Mouse (Mus musculus) gastrocnemius, adult 18-20 months (tissue): ENCODE data around the gene Gm13101. TPM values are rescaled to one million over a fixed set of nuclear protein-coding genes. Genes with fewer than 3 reads are reported as not detected.
"Not testable (repeated sequence)": the region's sequence is repeated elsewhere in the genome, so short reads cannot be mapped to it uniquely, and the experiment has no call there.

Experiments
- DNase-seq: peaks from one replicate; pipeline ENCODE4 v3.0.0; 2021; ENCODE audit warnings: low spot score
- long read RNA-seq, 2 experiments: library from polyadenylated mRNA; stranded (forward); transcript quantifications; one replicate each; pipeline ENCODE4 v2.0.0; 2021
- total RNA-seq, 2 experiments: library from RNA; stranded (reverse); gene quantifications; 2 replicates each; pipeline ENCODE4 v1.2.3; 2021

The Gm13101 gene
- not detected for total RNA-seq
- long read RNA-seq, experiment 1: 0 reads
- long read RNA-seq, experiment 2: 0 reads

DNA sequence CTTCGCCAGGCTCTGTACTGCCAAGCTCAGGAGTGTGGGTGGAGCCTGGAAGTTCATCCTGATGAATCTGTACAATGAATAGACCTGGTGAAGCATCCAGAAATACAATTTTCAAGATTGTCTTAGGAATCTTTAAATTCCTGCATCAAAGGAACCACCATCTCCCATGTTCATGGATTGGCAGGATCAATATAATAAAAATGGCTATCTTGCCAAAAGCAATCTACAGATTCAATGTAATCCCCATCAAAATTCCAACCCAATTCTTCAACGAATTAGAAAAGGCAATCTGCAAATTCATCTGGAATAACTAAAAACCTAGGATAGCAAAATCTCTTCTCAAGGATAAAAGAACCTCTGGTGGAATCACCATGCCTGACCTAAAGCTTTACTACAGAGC, at the start of gene Gm13101:
Gene Gm13101 (minus strand): TSS at position 101 of the 400 bp plus-strand sequence.
- not testable (repeated sequence) for DNase-seq

DNA sequence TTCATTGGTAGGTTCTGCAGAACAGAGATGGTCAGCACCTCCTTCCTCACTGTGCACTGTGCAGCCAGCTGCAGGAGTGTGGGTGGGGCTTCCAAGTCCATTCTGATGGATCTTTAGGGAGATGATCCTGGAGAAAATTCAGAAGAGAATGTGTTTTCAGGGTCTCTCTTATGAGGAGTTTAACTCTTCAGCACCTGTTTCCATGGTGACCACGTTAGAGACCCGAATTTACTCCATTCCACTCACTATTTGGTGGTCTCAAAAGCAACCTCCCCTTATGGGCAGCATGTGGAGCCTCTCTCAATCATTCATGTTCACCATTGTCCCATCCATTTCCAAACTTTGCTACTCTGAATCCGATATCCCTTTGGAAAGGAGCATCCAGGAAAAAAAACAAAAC, 27.5 kb upstream of the Gm13101 start, which contains the start of gene Pramef17:
Gene Pramef17 (minus strand): TSS at position 101 of the 400 bp plus-strand sequence.
- DNase-seq: not testable (repeated sequence)

DNA sequence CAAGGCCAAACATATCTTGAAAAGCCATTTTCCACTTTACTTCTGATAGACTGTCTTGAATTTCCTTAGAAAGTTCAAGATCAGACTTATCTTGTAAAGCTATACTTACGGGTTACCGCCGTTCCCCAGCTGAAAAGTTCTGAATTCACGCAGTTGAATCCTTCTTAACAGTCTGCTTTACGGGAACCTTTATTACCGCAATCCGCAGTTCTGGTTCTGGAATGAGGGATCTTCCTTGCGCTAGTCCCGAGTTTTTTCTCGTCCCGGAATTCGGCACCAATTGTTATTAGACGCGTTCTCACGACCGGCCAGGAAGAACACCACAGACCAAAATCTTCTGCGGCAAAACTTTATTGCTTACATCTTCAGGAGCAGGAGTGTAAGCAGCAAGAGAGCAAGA, 21.4 kb upstream of the Gm13101 start:
- peak; percentile 59 for DNase-seq

DNA sequence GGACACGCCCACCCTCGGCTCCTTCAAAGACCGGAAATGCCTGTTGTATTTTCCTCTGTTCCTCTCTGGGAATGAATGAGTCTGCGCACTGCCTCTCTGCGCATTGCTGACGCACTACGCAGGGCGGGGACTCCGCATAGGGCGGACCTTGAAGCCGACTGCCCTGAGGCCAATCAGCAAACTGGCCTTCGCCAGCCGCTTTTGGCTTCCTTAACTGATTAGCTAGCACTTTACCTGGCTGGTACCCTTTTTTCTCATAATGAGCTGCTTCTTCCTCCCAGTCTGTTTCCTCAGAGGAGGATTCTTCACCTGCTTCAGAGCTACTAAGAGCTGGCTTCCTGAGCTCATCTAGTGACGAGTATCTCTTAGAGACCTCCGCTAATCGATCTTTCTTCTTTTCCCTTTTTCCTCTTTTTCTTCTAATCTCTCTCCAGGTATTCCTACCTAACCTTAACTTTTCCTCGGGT, 20.8 kb upstream of the Gm13101 start:
- DNase-seq: peak; percentile 63

- peak; percentile 31 for DNase-seq
These were observed 19.0 kb upstream of the Gm13101 start for GRCm38 (mm10) chr4:143985733-143986132.

GRCm38 (mm10) chr4:143985165-143985564, 18.4 kb upstream of the Gm13101 start:
- peak; percentile 29 for DNase-seq

DNA sequence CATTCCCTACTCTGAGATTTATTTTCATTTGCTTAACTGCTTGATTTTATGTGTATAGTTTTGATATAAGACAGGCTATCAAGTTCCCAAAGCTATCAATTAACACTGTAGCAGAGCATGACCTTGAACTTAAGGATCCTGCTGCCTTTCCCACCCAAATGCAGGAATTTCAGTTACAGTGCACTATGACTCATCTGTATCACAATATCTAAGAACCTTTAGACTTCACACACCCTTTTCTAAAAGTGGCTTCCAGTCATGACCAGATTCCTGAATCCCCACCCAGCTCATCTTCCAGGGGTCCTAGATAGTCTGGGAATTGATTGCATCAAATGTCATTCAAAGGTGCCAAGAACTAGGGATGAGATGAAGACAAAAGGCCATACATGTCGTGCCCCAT, 16.7 kb upstream of the Gm13101 start:
- DNase-seq: not testable (repeated sequence)

- not testable (repeated sequence) for DNase-seq
These were observed 15.8 kb downstream of the Gm13101 start, which contains the start of gene Pramef25 for GRCm38 (mm10) chr4:143950916-143951315. Gene Pramef25, minus strand, starts transcription at chr4:143951016.

Other genes with a start within 250 kb of the Gm13101 start
- not detected for gene Gm13078, start 247.5 kb downstream of the Gm13101 start, total RNA-seq
- not detected for gene Gm13023, start 177.6 kb downstream of the Gm13101 start, total RNA-seq
- not detected for gene Gm13084, start 150.9 kb downstream of the Gm13101 start, total RNA-seq
- not detected for gene Gm13103, start 120.5 kb downstream of the Gm13101 start, total RNA-seq
- gene Pramef6, start 66.6 kb downstream of the Gm13101 start, total RNA-seq: not detected
- gene Pramef25, start 15.9 kb downstream of the Gm13101 start, total RNA-seq: not detected
- not detected for gene Pramef17, start 27.4 kb upstream of the Gm13101 start, total RNA-seq
- not detected for gene Pramel4, start 92.2 kb upstream of the Gm13101 start, total RNA-seq
- not detected for gene Gm13102, start 139.5 kb upstream of the Gm13101 start, total RNA-seq
- not detected for gene Oog3, start 195.7 kb upstream of the Gm13101 start, total RNA-seq
- gene Oog2, start 223.8 kb upstream of the Gm13101 start, total RNA-seq: not detected
- not detected for gene C87977, start 246.4 kb upstream of the Gm13101 start, total RNA-seq